Mouse (Mus musculus) lung, postnatal 0 days (tissue): ENCODE measurements around the gene Gm20388.

ENCODE experiments used
- CTCF ChIP-seq: IDR thresholded peaks from 2 replicates; pipeline ENCODE4 v1.5.1; 2016; ENCODE audit warnings: antibody characterized with exemption, mild to moderate bottlenecking
- EP300 ChIP-seq: IDR thresholded peaks from 2 replicates; pipeline ENCODE4 v1.6.1; 2016; ENCODE audit warnings: antibody characterized with exemption, mild to moderate bottlenecking, control low read depth

GRCm38 (mm10) chr8:121397201-121397698 is 1486.6 kb downstream of the Gm20388 start:
- TF ChIP-seq EP300 (no peak), CTCF (no peak)
